Mouse (Mus musculus): Measurements from ENCODE around the gene Itpk1.

Itpk1 gene

DNA sequence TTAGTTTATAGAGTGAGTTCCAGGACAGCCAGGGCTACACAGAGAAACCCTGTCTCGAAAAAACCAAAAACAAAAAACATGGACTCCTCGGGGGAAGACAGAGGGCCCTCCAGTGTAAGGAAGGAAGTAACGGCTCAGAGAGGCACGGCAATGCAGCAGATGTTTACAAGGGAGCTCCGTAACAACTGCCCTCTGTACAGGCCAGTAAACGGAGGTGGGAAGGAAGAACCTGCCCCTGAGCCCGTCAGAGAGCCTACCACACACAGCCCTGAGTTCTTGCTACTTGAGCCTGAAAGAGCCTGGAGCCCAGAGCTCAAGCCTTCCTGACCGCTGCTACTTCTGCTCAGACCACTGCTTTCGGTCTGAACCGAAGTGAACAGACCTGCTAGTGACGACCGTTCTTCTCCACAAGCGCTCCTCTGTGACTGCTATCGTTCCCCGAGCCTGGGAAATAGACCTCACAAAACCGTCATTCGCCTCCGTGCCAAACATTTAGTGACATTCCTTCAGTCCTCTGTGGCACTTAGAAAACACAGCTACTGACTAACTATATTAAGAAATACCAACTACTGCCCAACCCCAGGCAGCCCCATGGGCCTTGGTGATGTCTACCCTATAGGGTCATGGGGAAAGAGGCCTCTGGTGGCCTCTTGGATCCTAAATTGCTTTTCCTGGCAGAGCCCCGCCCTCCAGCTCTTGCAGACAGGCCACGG lies 8.6 kb upstream of the Itpk1 start:
- no peak for DNase-seq (ENCODE audit: low read depth)

GRCm38 (mm10) chr12:102710851-102711375 lies 6.2 kb upstream of the Itpk1 start:
- no peak for DNase-seq (ENCODE audit: low read depth)

DNA sequence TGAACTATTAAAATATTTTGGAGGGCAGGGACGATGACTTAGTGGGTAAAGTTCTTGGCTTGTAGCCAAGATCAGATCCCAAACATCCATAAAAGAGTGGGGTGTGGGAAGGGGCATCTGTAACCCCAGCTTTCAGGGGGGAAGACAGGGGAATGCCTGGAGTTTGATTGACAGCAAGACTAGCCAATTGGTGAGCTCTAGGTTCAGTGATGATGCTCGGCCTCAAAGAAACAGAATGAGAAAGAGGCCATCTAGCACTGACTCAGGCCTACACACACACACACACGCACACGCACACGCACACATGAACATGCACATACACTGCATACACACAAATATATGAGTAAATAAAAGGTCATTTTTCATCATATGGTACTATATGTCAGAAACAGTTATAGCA lies 5.2 kb upstream of the Itpk1 start:
- no peak for DNase-seq (ENCODE audit: low read depth)

DNA sequence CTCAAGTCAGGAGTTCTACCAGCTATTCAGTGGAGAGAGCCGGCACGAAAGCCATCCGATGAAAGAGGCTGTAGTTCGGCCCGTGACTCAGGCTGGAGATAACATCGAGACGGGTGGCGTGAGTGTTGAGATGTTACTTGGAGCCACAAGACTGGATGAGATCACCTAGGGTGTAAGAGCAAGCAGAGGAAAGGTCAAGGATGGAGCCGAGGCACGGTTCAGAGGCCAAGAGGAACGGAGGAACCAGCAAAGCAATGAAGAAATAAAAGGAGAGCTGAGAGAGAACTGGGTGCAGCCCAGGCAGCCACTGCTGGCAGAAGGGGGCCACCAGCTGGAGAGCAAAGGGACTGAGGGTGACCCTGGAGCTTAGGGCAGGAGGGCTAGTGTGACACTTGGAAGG lies 3.5 kb upstream of the Itpk1 start:
- DNase-seq (ENCODE audit: low read depth) = no peak

- DNase-seq (ENCODE audit: low read depth) = no peak
Measured at GRCm38 (mm10) chr12:102706833-102707463, 2.2 kb upstream of the Itpk1 start.

GRCm38 (mm10) chr12:102705906-102706640 lies 1.3 kb upstream of the Itpk1 start:
- DNase-seq (ENCODE audit: low read depth) = no peak

- peak; percentile 93 for DNase-seq (ENCODE audit: low read depth)
Measured at GRCm38 (mm10) chr12:102705216-102705871, 614 bp upstream of the Itpk1 start.

DNA sequence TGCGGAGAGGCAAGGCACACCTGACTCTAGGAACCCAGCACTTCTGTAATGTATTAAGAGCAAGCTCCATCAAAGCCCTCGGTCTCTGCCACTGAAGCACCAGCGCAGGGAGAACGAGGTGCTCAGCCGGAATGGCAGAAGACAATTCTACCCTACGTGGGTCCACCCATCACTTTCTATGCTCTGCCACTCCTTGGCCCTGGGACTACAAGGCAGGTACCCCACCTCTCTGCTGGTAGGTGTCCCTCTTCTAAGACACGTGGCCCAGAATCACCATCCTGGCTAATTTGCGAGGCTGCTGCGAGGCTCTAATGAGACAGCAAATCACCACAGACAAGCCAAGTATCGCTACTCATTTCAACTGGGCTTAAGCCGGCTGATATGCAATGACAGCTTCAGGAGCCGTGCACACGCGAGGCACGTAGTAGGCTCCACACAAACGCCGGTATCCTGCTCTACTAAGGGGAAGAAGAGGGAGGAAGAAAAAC lies 765 bp downstream of the Itpk1 start:
- DNase-seq (ENCODE audit: low read depth) = peak; percentile 61

GRCm38 (mm10) chr12:102703441-102703840 lies 1.3 kb downstream of the Itpk1 start:
- DNase-seq (ENCODE audit: low read depth) = no peak

DNA sequence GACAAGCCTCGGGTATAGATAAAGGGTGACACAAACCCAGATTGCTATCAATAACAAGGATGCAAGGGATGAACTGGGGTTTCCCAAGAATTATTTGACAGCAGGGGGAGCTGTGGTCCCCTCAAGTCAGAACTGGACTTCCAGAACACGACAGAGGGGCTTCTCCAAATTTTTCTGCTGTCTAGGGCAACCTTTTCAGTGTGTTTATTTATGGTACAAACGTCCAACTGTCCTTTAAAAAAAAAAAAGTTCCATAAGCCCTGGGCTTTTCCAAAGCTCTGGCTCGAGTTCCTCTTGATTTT lies 1.7 kb downstream of the Itpk1 start:
- DNase-seq (ENCODE audit: low read depth) = peak; percentile 56

DNA sequence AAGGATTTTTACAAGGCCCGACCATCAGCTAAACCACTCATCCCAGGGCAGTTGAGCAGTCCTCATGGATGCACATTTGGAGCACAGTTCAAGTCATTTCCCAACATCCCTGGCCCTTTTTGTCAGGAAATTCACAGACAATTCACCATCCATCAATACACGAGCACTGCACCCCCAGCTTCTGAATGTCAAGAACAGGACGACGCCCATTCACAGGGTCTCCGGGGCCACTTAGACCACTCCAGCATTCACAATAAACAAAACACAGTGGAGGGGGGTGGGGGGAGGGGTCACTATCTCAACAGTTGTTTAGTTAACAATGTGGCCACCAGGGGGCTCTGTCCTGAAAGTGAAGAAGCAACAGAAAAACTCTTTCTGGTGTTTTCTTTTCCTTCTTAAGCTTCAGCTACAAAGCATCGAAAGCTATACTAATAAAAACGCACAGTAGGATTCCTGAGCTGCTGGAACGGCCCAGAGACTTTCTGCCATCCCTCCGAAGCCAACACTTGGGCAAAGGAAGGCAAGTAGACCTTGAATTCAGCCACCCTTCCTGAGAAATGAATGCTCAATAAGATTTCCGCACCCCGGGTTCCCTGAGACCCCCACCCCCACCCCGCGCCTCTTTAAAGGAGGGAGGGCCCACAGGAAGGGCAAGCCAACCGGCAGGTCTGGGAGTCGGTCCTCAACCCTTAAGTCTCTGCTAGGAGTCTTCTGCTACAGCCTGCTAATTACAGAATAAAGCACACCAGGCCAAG lies 2.2 kb downstream of the Itpk1 start:
- peak; percentile 96 for DNase-seq (ENCODE audit: low read depth)

DNA sequence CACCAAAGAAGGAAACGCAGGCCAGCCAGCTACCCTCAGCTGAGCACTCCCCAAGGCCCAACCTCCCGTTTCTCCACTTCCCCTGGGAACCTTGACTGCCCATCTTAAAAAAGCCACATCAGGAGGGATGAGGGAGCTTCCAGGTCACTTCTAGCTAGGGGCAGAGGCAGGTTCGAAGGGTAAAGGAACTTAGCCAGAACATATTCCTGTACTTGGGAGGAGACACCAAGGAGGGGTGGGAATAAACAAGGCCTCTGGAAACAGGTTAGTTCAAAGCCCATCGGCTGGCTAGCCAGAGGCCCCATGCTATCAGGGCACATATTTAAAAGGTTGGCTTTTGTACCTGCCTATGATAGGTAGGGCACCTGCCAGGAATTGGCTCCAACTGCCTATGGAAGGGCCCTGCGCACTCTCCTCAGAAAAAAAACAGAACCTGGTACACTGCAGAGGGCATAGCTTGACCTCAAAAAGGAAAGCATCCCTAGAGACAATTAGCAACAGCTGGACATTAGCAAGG lies 3.0 kb downstream of the Itpk1 start:
- no peak for DNase-seq (ENCODE audit: low read depth)

DNA sequence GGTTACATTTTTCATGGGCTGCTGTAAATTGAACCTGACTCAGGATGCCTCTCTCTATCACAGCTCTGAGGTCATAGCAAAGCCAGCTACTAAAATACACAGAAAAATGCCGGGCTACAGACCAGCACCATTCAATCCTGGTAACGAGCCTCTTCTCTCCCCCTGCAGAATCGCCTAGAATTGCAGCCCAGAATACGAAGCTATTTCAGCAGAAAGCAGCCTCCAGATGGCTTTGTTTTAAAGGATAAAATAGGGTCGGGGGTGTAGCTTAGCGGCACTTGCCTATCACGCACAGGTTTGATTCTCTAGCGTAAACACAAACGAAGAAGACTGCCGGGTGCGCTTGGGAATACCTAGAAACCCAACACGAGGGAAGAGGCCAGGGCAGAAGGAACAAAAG lies 4.3 kb downstream of the Itpk1 start:
- no peak for DNase-seq (ENCODE audit: low read depth)

- peak; percentile 74 for DNase-seq (ENCODE audit: low read depth)
Measured at GRCm38 (mm10) chr12:102699156-102699555, 5.6 kb downstream of the Itpk1 start.

DNA sequence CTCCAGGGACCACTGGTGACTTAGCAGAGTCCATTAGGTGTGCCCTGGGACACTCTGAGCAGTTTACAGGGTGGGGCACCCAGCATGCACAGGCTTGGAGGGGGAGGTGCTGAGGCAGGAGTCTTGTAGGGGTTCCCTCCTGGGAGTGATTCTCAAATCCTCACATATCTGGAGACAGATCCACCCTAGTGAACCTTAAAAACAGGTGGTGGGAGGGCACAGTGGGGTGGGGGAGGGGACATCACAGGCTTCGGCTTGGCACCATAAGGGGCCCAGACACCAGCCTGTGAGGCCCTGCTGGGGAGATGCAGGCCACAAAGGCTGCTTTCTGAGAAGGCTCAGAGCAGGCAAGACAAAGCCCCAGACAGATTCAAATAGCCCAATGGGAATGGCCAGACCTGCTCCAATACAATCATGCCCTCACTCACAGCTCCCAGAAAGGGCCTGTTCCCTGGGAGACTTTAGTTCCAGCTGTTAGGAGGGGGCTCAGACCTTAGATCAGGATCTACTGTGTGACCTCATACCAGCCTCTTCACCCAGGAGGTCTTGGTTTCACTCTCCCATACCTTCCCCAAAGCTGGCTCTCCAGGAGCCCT lies 6.5 kb downstream of the Itpk1 start:
- peak; percentile 62 for DNase-seq (ENCODE audit: low read depth)

DNA sequence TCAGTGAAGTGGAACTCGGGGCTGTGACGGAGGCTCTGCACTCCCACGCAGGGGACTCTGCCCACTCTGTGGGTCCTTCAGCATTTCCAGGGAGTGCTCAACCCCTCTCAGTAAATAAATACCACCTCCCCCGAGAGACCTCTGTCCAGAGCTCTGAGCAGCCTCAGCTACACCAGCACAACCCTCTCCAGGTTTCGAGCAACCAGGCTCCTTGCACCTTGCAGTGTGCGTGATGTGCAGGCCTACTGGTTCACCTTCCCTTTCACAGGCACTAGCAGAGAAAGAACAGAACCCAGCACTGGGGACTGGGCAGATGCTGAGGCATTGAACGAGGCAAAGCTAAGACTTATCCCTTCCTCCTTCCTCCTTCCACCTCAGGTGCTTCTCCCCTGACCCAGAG lies 7.3 kb downstream of the Itpk1 start:
- no peak for DNase-seq (ENCODE audit: low read depth)

- DNase-seq (ENCODE audit: low read depth) = peak; percentile 55
Measured at GRCm38 (mm10) chr12:102696635-102697354, 7.9 kb downstream of the Itpk1 start.

DNA sequence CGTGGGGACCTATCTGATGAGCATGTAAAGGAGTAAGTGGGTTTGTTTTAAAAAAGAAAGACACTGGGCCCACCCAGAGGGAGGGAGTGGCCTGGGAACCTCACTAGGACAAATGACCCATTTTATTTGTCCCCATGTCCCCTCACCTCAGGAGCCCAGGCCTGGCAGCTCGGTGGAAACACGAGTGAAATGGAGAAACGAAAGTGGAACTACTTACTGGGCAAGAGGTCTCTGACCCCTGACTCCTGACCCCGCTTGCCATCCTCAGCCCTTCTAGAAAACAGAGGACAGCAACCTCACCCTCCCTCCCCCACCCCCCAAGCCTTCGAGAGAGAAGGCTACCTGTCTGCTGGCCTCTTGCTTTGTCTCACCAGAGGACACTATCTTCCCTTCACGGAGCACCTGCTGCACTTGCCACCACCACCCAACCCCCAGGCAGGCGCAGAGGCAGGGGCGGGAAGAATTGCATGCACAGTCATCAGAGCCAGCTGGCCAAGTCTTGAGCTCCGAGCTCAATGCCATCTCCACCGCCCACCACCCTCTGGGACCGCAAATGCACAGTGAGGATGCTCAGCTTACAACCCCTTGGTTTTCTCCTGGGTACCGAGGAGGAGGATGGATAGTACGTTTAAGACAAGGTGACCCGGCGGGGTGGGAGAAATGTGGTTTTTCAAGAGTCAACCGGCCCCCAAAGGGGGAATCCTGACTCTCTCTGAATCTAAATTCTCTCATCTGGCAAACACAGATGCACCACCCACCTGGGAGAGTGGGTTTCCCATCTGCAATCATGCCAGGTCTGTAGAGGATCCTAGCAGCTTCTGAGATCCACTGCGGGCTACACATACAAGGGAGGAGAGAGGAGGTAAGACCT lies 9.1 kb downstream of the Itpk1 start:
- peak; percentile 76 for DNase-seq (ENCODE audit: low read depth)

DNA sequence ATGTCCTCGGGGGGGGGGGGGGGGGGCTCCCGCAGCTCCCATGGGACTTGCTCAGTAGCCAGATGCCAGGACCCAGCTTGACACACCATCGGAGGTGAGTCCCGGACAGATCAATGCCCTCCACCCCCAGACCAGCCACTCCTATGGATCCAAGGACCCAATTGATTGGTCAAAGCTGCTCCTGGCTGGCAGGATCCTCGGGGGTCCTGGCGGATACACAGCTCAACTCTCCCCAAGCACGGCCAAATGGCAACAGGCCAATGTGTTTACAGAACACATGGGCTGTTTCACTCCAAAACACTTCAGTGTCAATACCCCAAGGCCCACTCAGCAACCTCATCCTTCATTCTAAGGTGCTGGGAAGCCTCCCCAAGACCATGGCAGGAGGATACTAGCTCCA lies 13.0 kb downstream of the Itpk1 start:
- DNase-seq (ENCODE audit: low read depth) = no peak
